Mouse (Mus musculus) megakaryocyte, adult 5-6 weeks (primary cell): ENCODE results near the gene Mrvi1. TPM values are rescaled to one million over a fixed set of nuclear protein-coding genes. Genes with fewer than 3 reads are reported as not detected.
A peak's percentile ranks its signal among the peaks of the same experiment; 100 is the strongest.
"Not testable (repeated sequence)": the region's sequence is repeated elsewhere in the genome, so short reads cannot be mapped to it uniquely, and the experiment has no call there.

Experiments
- ATAC-seq: 2 replicates; pipeline ENCODE4 v1.8.0; 2016; ENCODE audit warnings: mild to moderate bottlenecking, inconsistent platforms; ENCODE audit not compliant: poor library complexity, severe bottlenecking
- total RNA-seq, 2 experiments: library from RNA; stranded (forward) in 1 of 2; stranded (reverse) in 1 of 2; fragments of 153-499, 151-499 nt in 1 of 2; fragments of 221-1000, 200-1000 nt in 1 of 2; gene quantifications; 2 replicates each; pipeline versions ENCODE4 v1.2.3 to v1.2.4; 2015 to 2017

The Mrvi1 gene
- total RNA-seq, 2 experiments from 2014 or later: 0.02 to 0.04 TPM

GRCm38 (mm10) chr7:110944321-110944720, 37.9 kb downstream of the Mrvi1 start:
- no peak for ATAC-seq

- no peak for ATAC-seq
Observed at GRCm38 (mm10) chr7:110941701-110942530, 40.3 kb downstream of the Mrvi1 start.

- ATAC-seq: no peak
Observed at GRCm38 (mm10) chr7:110941116-110941521, 41.1 kb downstream of the Mrvi1 start.

GRCm38 (mm10) chr7:110935815-110936762, 46.2 kb downstream of the Mrvi1 start:
- ATAC-seq: no peak

GRCm38 (mm10) chr7:110933999-110934398, 48.3 kb downstream of the Mrvi1 start:
- no peak for ATAC-seq

GRCm38 (mm10) chr7:110933329-110933728, 48.9 kb downstream of the Mrvi1 start:
- no peak for ATAC-seq

GRCm38 (mm10) chr7:110930118-110930854, 52.0 kb downstream of the Mrvi1 start:
- ATAC-seq: peak; percentile 99

- ATAC-seq: no peak
Observed at GRCm38 (mm10) chr7:110926562-110926961, 55.7 kb downstream of the Mrvi1 start.

- ATAC-seq: peak; percentile 81
Observed at GRCm38 (mm10) chr7:110920331-110921261, 61.7 kb downstream of the Mrvi1 start.

GRCm38 (mm10) chr7:110919721-110920120, 62.5 kb downstream of the Mrvi1 start:
- ATAC-seq: peak; percentile 65

GRCm38 (mm10) chr7:110915913-110916312, 66.3 kb downstream of the Mrvi1 start:
- no peak for ATAC-seq

GRCm38 (mm10) chr7:110914531-110914930, 67.7 kb downstream of the Mrvi1 start:
- ATAC-seq: peak; percentile 54; the same call in 1 of the 2 replicates

- no peak for ATAC-seq
Observed at GRCm38 (mm10) chr7:110913754-110914153, 68.5 kb downstream of the Mrvi1 start.

- ATAC-seq: peak; percentile 77
Observed at GRCm38 (mm10) chr7:110908209-110909144, 73.8 kb downstream of the Mrvi1 start.

- no peak for ATAC-seq
Observed at GRCm38 (mm10) chr7:110906566-110906965, 75.7 kb downstream of the Mrvi1 start.

- no peak for ATAC-seq
Observed at GRCm38 (mm10) chr7:110903226-110903625, 79.0 kb downstream of the Mrvi1 start.

GRCm38 (mm10) chr7:110897202-110897601, 85.1 kb downstream of the Mrvi1 start:
- ATAC-seq: no peak

- ATAC-seq: no peak
Observed at GRCm38 (mm10) chr7:110896453-110896852, 85.8 kb downstream of the Mrvi1 start.

- ATAC-seq: not testable (repeated sequence)
Observed at GRCm38 (mm10) chr7:110895772-110896171, 86.5 kb downstream of the Mrvi1 start.
